Mouse (Mus musculus): ENCODE measurements around the gene Stk4. TPM values are rescaled to one million over a fixed set of nuclear protein-coding genes. Genes with fewer than 3 reads are reported as not detected.

Stk4 gene
- polyA plus RNA-seq, 1 experiment from 2014 or later = 25.6 TPM

GRCm38 (mm10) chr2:164083609-164084341, 13.7 kb downstream of the Stk4 start:
- Histone ChIP-seq H3K4me3 (no peak overlapping the region), H3K36me3 (ENCODE audit: poor library complexity, severe bottlenecking) (peaks cover 90% of the 10 kb centered on the region), H3K9ac (no peak overlapping the region), H3K4me2 (no peak overlapping the region), H3K27me3 (no peaks in the 10 kb centered on the region), H3K9me3 (replicated peaks) (no peaks in the 10 kb centered on the region), H3K27ac (no peak overlapping the region), H3K4me1 (no peaks in the 10 kb centered on the region)
- 91% methylated on average over 19 of the region's 19 CpGs for WGBS
- no peak for ATAC-seq

GRCm38 (mm10) chr2:164084342-164084700, 14.2 kb downstream of the Stk4 start:
- peaks cover 95% of the 10 kb centered on the region for H3K36me3 ChIP-seq (ENCODE audit: poor library complexity, severe bottlenecking)
- no peaks in the 10 kb centered on the region for H3K9me3 ChIP-seq (replicated peaks)
- 96% methylated on average over 7 of the region's 7 CpGs for WGBS
- ATAC-seq = no peak
- no peaks in the 10 kb centered on the region for H3K27me3 ChIP-seq
- no peak overlapping the region for H3K4me2 ChIP-seq
- no peak overlapping the region for H3K9ac ChIP-seq
- H3K27ac ChIP-seq = no peak overlapping the region
- H3K4me1 ChIP-seq = no peaks in the 10 kb centered on the region
- no peak overlapping the region for H3K4me3 ChIP-seq

GRCm38 (mm10) chr2:164087416-164088017, 17.4 kb downstream of the Stk4 start:
- Histone ChIP-seq H3K4me1 (no peaks in the 10 kb centered on the region), H3K4me2 (no peak overlapping the region), H3K36me3 (ENCODE audit: poor library complexity, severe bottlenecking) (peaks cover 83% of the 10 kb centered on the region), H3K9ac (no peak overlapping the region), H3K27ac (no peak overlapping the region), H3K27me3 (no peaks in the 10 kb centered on the region), H3K9me3 (replicated peaks) (no peaks in the 10 kb centered on the region), H3K4me3 (no peak overlapping the region)
- no peak for ATAC-seq
- WGBS = 93% methylated on average over 6 of the region's 6 CpGs

- no peak for ATAC-seq
- Histone ChIP-seq H3K36me3 (ENCODE audit: poor library complexity, severe bottlenecking) (peaks cover 64% of the 10 kb centered on the region), H3K4me2 (no peak overlapping the region), H3K9me3 (replicated peaks) (no peaks in the 10 kb centered on the region), H3K4me1 (no peaks in the 10 kb centered on the region), H3K27me3 (no peaks in the 10 kb centered on the region), H3K9ac (no peak overlapping the region), H3K27ac (no peak overlapping the region), H3K4me3 (no peak overlapping the region)
- 86% methylated on average over 4 of the region's 4 CpGs for WGBS
These were observed 19.4 kb downstream of the Stk4 start for GRCm38 (mm10) chr2:164089508-164089907.

- H3K9me3 ChIP-seq (replicated peaks) = no peaks in the 10 kb centered on the region
- no peak overlapping the region for H3K27ac ChIP-seq
- H3K9ac ChIP-seq = no peak overlapping the region
- no peaks in the 10 kb centered on the region for H3K27me3 ChIP-seq
- no peak overlapping the region for H3K4me2 ChIP-seq
- H3K36me3 ChIP-seq (ENCODE audit: poor library complexity, severe bottlenecking) = peaks cover 49% of the 10 kb centered on the region
- no peaks in the 10 kb centered on the region for H3K4me1 ChIP-seq
- WGBS = 86% methylated on average over 7 of the region's 7 CpGs
- no peak overlapping the region for H3K4me3 ChIP-seq
- ATAC-seq = no peak
These were observed 24.0 kb downstream of the Stk4 start for GRCm38 (mm10) chr2:164094152-164094551.

GRCm38 (mm10) chr2:164098603-164099250, 28.6 kb downstream of the Stk4 start:
- no peaks in the 10 kb centered on the region for H3K9me3 ChIP-seq (replicated peaks)
- no peaks in the 10 kb centered on the region for H3K27me3 ChIP-seq
- ATAC-seq = no peak
- H3K36me3 ChIP-seq (ENCODE audit: poor library complexity, severe bottlenecking) = peaks cover 66% of the 10 kb centered on the region
- no peak overlapping the region for H3K4me3 ChIP-seq
- no peak overlapping the region for H3K4me2 ChIP-seq
- H3K27ac ChIP-seq = no peak overlapping the region
- no peak overlapping the region for H3K9ac ChIP-seq
- WGBS = 94% methylated on average over 11 of the region's 11 CpGs
- H3K4me1 ChIP-seq = no peaks in the 10 kb centered on the region

GRCm38 (mm10) chr2:164101936-164102335, 31.8 kb downstream of the Stk4 start:
- H3K9ac ChIP-seq = no peak overlapping the region
- no peak overlapping the region for H3K27ac ChIP-seq
- peaks cover 67% of the 10 kb centered on the region for H3K36me3 ChIP-seq (ENCODE audit: poor library complexity, severe bottlenecking)
- H3K27me3 ChIP-seq = no peaks in the 10 kb centered on the region
- H3K4me2 ChIP-seq = no peak overlapping the region
- no peaks in the 10 kb centered on the region for H3K9me3 ChIP-seq (replicated peaks)
- H3K4me1 ChIP-seq = no peaks in the 10 kb centered on the region
- 83% methylated on average over 1 of the region's 1 CpGs for WGBS
- no peak for ATAC-seq
- H3K4me3 ChIP-seq = no peak overlapping the region

GRCm38 (mm10) chr2:164102366-164102765, 32.2 kb downstream of the Stk4 start:
- H3K4me2 ChIP-seq = no peak overlapping the region
- H3K4me3 ChIP-seq = no peak overlapping the region
- no peak overlapping the region for H3K9ac ChIP-seq
- H3K36me3 ChIP-seq (ENCODE audit: poor library complexity, severe bottlenecking) = peaks cover 71% of the 10 kb centered on the region
- no peaks in the 10 kb centered on the region for H3K4me1 ChIP-seq
- no peak for ATAC-seq
- WGBS = 90% methylated on average over 3 of the region's 3 CpGs
- H3K9me3 ChIP-seq (replicated peaks) = no peaks in the 10 kb centered on the region
- no peak overlapping the region for H3K27ac ChIP-seq
- H3K27me3 ChIP-seq = no peaks in the 10 kb centered on the region

- Histone ChIP-seq H3K4me3 (no peak overlapping the region), H3K27ac (no peak overlapping the region), H3K4me2 (no peak overlapping the region), H3K27me3 (no peaks in the 10 kb centered on the region), H3K4me1 (no peaks in the 10 kb centered on the region), H3K9ac (no peak overlapping the region), H3K9me3 (replicated peaks) (no peaks in the 10 kb centered on the region), H3K36me3 (ENCODE audit: poor library complexity, severe bottlenecking) (peaks cover 65% of the 10 kb centered on the region)
- 33% methylated on average over 4 of the region's 4 CpGs for WGBS
- no peak for ATAC-seq
These were observed 33.4 kb downstream of the Stk4 start for GRCm38 (mm10) chr2:164103501-164103900.

- no peak overlapping the region for H3K9ac ChIP-seq
- H3K9me3 ChIP-seq (replicated peaks) = no peaks in the 10 kb centered on the region
- no peak overlapping the region for H3K27ac ChIP-seq
- no peaks in the 10 kb centered on the region for H3K4me1 ChIP-seq
- ATAC-seq = no peak
- WGBS = 82% methylated on average over 14 of the region's 14 CpGs
- no peak overlapping the region for H3K4me2 ChIP-seq
- H3K36me3 ChIP-seq (ENCODE audit: poor library complexity, severe bottlenecking) = peaks cover 47% of the 10 kb centered on the region
- H3K27me3 ChIP-seq = no peaks in the 10 kb centered on the region
- no peak overlapping the region for H3K4me3 ChIP-seq
These were observed 36.3 kb downstream of the Stk4 start for GRCm38 (mm10) chr2:164106287-164107035.

- 67% methylated on average over 16 of the region's 16 CpGs for WGBS
- Histone ChIP-seq H3K27me3 (no peaks in the 10 kb centered on the region), H3K9ac (no peak overlapping the region), H3K27ac (no peak overlapping the region), H3K4me1 (no peaks in the 10 kb centered on the region), H3K4me2 (no peak overlapping the region), H3K9me3 (replicated peaks) (no peaks in the 10 kb centered on the region), H3K4me3 (no peak overlapping the region), H3K36me3 (ENCODE audit: poor library complexity, severe bottlenecking) (peaks cover 46% of the 10 kb centered on the region)
- no peak for ATAC-seq
These were observed 37.2 kb downstream of the Stk4 start for GRCm38 (mm10) chr2:164107125-164107874.

All from forebrain, embryonic 13.5 days (tissue).